Mouse (Mus musculus): Measurements from ENCODE around the gene Ap4b1. TPM values are rescaled to one million over a fixed set of nuclear protein-coding genes. Genes with fewer than 3 reads are reported as not detected.
"Not testable (repeated sequence)": the region's sequence is repeated elsewhere in the genome, so short reads cannot be mapped to it uniquely, and the experiment has no call there.

The Ap4b1 gene
- total RNA-seq, 2 experiments from 2014 or later, result 8.6 to 9.1 TPM

DNA sequence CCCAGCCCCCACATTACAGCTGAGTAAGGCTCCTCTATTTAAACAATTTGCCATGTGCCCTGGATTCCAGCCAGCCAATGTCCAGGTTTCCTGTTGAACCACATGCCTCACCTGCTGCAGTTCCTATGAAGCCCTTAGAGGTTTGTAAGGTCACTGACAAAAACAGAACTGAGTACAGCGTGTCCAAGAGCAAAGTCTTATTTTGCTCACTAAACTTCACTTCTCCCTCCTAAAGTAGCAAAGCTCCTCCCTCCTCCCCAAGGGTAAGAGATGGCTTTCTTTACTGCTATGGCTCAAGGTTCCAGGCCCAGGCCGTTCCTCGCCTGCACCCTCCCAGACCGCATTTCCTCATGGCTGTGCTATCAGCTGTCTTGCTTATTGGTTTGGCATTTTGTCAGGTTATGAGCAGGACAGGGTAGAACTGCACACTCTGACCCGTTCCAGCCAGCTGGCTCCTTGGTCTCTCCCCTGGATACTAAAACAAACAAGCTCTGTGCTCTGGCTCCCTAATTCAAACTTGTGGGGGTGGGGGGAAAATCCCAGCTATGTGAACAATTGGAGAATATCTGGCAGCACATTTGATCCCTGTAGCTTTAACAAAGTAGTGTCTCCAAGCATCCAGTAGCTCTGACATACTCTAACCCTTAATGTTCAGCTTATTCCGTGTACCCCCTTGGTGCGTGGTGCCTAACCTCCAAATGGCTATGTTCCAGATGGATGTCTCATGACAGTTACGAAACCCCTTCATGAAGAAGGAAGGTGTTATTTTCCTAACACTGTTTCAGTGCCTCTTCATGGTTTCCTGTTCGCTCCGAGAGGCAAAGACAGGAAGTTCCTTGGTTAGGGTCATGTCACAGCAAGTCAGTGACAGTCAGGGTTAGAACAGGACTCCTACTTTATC is 7.4 kb upstream of the Ap4b1 start:
- DNase-seq, result peak; percentile 81

DNA sequence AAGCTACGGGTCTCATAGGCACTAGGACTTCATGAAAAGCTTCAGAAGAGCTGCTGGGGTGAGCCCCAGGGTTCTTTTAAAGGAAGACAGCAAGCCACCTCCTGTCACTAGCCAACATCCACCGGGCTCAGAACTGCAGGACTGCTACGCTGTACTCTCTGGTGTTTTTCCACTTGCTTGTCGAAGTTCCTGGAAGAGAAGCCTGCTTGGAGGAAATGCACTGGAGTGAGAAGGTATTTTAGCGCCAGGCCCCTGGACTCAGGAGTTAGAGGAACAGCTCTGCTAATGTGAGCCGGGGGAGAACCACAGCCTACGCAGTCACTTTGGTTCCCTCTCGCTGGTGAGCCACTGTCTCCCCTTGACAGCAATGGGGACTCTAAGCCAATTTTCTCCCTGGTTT is 6.5 kb upstream of the Ap4b1 start:
- no peak for DNase-seq

GRCm38 (mm10) chr3:103805671-103806070 is 3.6 kb upstream of the Ap4b1 start:
- DNase-seq, result no peak

DNA sequence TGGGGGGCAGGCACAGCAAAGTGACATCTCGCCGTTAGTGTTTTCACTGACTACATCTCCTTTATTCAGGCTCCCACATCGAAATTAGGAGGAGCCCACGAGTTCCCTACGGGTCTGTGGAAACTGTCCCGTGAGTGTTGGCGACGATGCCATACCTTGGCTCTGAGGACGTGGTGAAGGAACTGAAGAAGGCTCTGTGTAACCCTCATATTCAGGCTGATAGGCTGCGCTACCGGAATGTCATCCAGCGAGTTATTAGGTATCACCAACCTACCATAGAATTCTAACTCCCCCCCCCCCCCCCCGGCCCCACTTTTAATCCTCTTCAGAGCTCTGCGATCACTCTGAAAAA is 455 bp downstream of the Ap4b1 start:
- DNase-seq, result no peak

DNA sequence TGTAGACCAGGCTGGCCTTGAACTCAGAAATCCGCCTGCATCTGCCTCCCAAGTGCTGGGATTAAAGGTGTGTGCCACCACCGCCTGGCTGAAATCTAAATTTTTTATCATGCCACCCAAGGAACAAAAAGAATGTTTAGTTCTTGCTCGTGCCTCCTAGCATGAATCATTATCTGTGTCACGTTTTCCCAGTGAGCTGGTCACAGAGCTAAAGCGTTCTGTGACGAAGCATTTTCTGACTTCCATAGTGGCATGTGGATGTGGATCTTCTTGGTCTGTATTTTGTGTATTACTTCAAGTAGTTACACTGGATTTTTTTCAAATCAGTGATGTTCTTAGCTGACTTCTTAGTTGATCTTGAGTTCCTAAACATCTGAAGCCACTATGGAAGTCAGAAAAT is 1.6 kb downstream of the Ap4b1 start:
- no peak for DNase-seq

GRCm38 (mm10) chr3:103827548-103827947 is 18.2 kb downstream of the Ap4b1 start:
- no peak for DNase-seq

DNA sequence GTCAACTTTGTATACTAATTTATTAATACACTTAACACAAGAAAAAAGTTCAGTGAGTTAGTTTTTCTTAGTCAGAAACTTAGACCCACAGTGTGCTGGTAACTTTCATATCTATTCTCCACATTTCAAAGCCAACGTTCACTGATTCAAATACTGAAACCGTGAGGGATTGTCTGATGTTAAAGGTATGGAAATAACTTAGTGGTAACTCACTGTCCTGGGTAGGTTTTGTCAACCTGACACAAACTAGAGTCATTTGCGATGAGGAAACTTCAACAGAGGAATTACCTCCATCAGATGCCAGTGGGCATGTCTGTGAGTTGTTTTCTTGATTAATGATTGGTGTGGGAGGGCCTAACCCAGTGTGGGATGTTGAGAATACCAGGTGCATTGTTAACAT is 19.7 kb downstream of the Ap4b1 start:
- DNase-seq, result no peak

DNA sequence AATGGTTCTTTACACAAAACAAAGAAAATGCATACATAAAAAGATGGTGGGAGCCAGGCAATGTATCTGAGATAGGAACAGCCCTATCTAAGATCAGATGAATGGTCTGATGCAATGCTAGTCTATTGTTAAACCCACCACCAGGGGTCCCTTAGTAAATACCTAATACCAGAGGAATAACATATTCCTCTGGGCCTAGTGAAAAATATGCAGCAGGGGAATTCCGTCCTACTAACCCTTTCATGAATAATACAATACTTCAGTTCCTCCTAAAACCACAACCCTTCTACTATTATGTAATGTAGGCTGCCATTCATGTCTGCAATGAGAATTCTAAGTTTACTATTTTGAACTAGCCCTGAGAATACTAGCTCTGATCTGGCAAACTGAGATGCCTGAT is 21.4 kb downstream of the Ap4b1 start:
- not testable (repeated sequence) for DNase-seq

GRCm38 (mm10) chr3:103831146-103831545 is 21.8 kb downstream of the Ap4b1 start:
- no peak for DNase-seq

DNA sequence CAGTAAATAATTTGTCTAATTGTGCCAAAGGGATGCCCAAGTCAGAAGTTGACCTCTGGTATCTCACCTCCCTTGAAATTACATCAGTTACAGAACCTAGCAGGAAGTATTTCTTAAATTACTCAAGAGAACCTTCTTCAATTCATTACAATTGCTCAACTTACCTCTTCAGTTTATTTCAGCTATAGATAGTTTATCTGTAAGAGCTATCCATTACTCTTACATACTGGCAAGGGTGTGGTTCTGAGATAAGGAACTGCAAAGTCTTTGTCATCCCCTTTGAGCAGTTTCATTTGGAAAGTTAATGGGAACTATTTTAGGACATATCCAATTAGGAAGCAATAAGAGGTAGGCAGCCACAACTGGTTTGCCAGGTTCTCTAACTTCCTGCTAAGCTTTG is 23.1 kb downstream of the Ap4b1 start, which contains the start of gene Bcl2l15:
Bcl2l15 (plus strand) TSS at position 176 of the 400 bp plus-strand sequence.
- DNase-seq, result no peak

GRCm38 (mm10) chr3:103834001-103834400 is 24.7 kb downstream of the Ap4b1 start:
- no peak for DNase-seq

DNA sequence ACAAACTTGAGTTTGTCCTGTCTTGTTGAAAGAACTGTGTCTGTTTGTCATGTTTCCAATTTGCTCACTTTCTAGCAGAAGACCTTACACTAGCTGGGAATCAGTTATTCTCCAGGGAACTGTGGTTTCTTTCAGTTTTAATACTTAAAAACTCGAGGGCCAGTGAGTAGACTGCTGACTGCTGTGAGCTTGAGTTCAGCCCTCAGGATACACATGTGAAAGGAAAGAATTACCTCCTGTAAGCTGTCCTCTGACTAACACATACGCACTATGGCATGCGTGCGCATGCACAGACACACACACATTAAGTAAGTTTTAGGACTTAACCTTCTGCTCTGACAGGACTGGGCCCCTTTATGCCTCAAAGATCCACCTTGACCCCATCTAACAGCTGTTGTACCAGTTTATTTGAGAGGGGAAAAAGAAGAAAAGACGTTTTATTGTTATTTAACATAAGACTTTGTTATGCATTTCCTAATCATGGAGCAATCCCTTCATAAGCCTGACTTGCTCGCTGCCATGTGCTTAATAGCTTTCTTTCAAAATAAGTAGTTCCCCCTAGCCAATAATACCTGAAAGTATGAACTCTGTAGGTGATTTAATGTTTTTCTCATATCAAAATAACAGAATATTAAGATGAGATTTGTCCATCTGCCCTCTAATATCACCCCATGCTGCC is 26.1 kb downstream of the Ap4b1 start:
- no peak for DNase-seq

DNA sequence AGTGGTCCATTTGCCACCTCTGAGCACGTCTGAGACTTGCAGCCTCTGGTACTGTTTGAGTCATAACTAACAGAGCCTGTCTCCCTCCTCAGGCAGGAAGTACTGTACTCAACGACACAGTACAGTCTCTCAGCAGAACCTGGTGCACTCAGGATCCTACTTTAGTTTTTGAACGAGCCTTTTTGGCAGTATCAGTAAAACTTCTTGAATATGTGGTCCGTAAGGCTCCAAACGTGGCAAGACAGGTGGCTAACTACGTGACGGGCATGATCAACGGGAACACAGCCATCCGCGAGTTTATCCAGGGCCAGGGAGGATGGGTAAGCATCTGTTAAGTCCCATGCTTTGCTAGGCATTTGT is 26.6 kb downstream of the Ap4b1 start:
- DNase-seq, result no peak

DNA sequence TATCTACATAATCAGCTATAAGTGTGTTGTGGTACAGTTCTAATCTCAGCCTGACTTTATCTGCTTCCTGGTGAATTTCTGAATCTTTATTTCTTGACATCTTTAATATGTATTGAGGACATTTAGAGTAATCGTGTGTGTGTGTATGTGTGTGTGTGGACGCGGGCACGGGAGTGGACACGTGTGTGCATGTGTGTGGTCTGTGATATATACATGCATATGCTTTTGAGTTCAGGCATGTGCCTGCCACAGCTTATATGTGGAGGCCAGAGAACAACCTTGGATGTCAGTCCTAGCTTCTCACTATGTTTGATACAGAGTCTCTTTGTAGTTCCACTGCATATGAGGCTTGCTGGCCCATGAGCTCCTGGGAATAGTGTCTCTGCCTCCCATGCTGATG is 27.1 kb downstream of the Ap4b1 start:
- no peak for DNase-seq

GRCm38 (mm10) chr3:103839711-103840110 is 30.4 kb downstream of the Ap4b1 start:
- DNase-seq, result no peak

- not testable (repeated sequence) for DNase-seq
Observed at GRCm38 (mm10) chr3:103840195-103840594, 30.9 kb downstream of the Ap4b1 start.

DNA sequence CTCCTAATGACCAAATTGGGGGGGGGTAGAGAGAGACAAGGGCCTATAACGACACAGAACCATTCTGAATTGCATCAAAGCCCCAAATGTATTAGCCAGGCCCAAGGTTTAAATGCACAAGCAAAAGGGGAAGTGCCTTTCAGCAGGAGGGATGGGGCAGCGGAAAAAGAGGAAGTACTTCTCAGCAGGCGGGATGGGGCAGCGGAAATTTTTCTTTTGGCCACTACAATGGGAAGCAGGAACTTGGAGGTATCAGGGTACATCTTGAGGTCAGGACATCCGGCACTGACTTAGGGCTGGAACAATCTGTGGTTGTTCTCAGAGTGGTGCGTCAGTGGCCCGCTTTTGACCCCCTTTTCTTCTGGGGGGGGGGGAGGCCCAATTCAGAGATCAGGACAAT is 31.6 kb downstream of the Ap4b1 start:
- not testable (repeated sequence) for DNase-seq

- no peak for DNase-seq
Observed at GRCm38 (mm10) chr3:103850644-103851363, 41.5 kb downstream of the Ap4b1 start.

- no peak for DNase-seq
Observed at GRCm38 (mm10) chr3:103851481-103851880, 42.2 kb downstream of the Ap4b1 start.

- no peak for DNase-seq
Observed at GRCm38 (mm10) chr3:103851882-103852281, 42.6 kb downstream of the Ap4b1 start.

- DNase-seq, result peak; percentile 59
Observed at GRCm38 (mm10) chr3:103852565-103853299, 43.4 kb downstream of the Ap4b1 start.

DNA sequence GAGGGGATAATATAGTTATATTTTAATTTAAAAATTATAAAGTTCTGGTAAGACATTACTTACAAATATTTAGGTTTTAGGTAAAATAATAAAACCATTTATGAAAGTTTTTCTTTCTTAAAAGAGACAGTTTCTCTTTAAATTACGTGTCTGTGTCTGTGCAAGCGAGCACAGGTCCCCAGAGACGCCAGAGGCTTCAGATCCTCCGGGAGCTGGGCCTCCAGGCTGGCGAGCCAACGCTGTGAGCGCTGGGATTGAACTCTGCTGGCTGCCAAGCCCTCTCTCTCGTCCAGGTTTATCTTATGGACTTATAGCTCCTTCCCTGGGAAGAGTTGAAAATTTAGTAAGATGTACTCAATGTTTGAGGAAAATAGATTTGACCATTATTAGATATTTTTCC is 44.5 kb downstream of the Ap4b1 start:
- DNase-seq, result peak; percentile 16
